Mouse (Mus musculus) limb, embryonic 10.5 days (tissue): ENCODE measurements at regions not wholly inside any gene's neighbourhood (a gene's known extent, or its start where the extent isn't known, plus 50 kb on each side); places are given as distances from the start of the nearest gene placed in this dataset.
A peak's percentile ranks its signal among the peaks of the same experiment; 100 is the strongest.

Source experiments
- DNase-seq: peaks from one replicate; pipeline ENCODE4 v3.0.0-alpha.2; 2017; ENCODE audit warnings: low spot score
- H3K27ac ChIP-seq: fragments of 300-500 bp; sonication (generic); 2 replicates; pipeline ENCODE4 v1.5.1; 2016; ENCODE audit warnings: mild to moderate bottlenecking
- H3K27me3 ChIP-seq: fragments of 300-500 bp; sonication (generic); 2 replicates; pipeline ENCODE4 v1.6.1; 2016; ENCODE audit warnings: low read depth, mild to moderate bottlenecking; ENCODE audit not compliant: poor library complexity, severe bottlenecking
- H3K36me3 ChIP-seq: fragments of 300-500 bp; sonication (generic); 2 replicates; pipeline ENCODE4 v1.6.1; 2016; ENCODE audit warnings: mild to moderate bottlenecking, moderate library complexity
- H3K4me1 ChIP-seq: fragments of 300-500 bp; sonication (generic); 2 replicates; pipeline ENCODE4 v1.6.1; 2016
- H3K4me3 ChIP-seq: fragments of 300-500 bp; sonication (generic); 2 replicates; pipeline ENCODE4 v1.5.1; 2016; ENCODE audit warnings: mild to moderate bottlenecking, moderate library complexity
- H3K9me3 ChIP-seq: fragments of 300-500 bp; sonication (generic); replicated peaks from 2 replicates; pipeline ENCODE4 v1.6.1; 2016; ENCODE audit warnings: mild to moderate bottlenecking
- WGBS: fragments of 180-500 bp; shearing (Covaris S2); methylation state at CpG from one replicate; pipeline ENCODE4 v1.1.7; 2016; 5-methylcytosine and 5-hydroxymethylcytosine counted together

GRCm38 (mm10) chr3:37896821-37897311 is 172.6 kb upstream of the Gm5148 start:
- H3K4me1 ChIP-seq, result peaks cover 43% of the 10 kb centered on the region
- H3K9me3 ChIP-seq, result no peaks in the 10 kb centered on the region
- under 1% methylated on average over 17 of the region's 17 CpGs for WGBS
- H3K27me3 ChIP-seq, result no peaks in the 10 kb centered on the region
- peak overlapping the region; percentile 37 for H3K4me3 ChIP-seq
- peak; percentile 82 for DNase-seq
- no peaks in the 10 kb centered on the region for H3K36me3 ChIP-seq
- peak overlapping the region; percentile 85 for H3K27ac ChIP-seq

DNA sequence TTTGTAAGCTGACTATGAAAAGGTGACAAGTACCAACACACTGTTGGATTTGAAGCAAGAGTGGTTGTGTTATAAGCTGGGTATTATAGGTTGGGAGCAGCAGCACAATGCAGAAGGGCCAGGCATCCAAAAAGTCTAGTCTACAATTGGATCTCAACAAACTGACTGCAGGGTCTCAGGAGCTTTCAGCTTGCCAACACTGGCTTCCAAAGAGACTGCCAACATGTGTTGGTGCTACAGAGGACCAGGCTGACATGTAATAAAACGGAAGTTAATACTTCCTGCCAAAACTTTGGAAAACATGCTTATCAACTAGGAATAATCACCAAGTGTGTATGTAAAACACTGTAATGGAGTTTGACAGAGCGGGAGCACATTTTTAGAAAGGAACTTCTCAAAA is 170.3 kb upstream of the Gm5148 start:
- Histone ChIP-seq H3K9me3 (no peaks in the 10 kb centered on the region), H3K36me3 (no peaks in the 10 kb centered on the region), H3K27me3 (no peaks in the 10 kb centered on the region), H3K27ac (no peak overlapping the region), H3K4me1 (peaks cover 43% of the 10 kb centered on the region), H3K4me3 (no peak overlapping the region)
- WGBS, result 86% methylated on average over 2 of the region's 2 CpGs
- DNase-seq, result no peak

DNA sequence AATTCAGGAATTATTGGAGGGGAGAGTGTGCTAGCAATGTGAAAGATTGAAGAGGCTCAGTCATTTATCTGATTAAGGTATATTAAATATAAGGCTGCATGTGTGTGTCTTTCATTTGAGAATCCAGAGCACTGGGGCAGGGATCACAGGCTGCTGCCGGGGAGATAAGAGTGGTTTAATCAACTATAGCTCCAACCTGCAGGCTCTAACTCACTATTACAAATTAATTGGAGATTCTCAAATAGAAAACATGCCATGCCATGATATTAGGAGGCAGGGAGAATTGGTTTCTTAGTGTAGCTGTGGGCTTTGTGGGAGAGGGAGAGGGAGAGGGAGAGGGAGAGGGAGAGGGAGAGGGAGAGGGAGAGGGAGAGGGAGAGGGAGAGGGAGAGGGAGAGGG is 165.9 kb upstream of the Gm5148 start:
- H3K9me3 ChIP-seq, result no peaks in the 10 kb centered on the region
- no peak for DNase-seq
- WGBS, result 84% methylated on average over 1 of the region's 1 CpGs
- H3K4me1 ChIP-seq, result peaks cover 16% of the 10 kb centered on the region
- H3K4me3 ChIP-seq, result no peak overlapping the region
- H3K27ac ChIP-seq, result no peak overlapping the region
- no peaks in the 10 kb centered on the region for H3K36me3 ChIP-seq
- H3K27me3 ChIP-seq, result no peaks in the 10 kb centered on the region

DNA sequence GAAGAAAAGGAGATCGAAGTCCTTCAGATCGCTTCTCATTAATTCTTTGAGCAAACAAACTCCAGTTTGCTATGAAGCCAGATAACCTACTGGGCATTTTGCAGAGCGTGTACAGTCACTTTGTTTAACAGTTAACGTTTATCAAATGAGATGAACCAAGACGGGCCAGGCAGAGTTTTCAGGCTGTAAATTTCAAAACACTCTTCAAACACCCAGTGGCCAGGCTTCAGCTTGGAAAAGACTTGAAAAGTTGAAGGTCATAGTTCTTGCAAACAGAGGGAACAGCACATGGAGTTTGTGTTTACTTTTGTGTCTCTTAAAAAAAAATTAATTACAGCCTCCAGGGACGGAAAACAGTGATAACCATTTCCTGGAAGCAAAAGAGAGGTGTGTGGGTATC is 164.2 kb upstream of the Gm5148 start:
- Histone ChIP-seq H3K27me3 (no peaks in the 10 kb centered on the region), H3K9me3 (no peaks in the 10 kb centered on the region), H3K4me3 (no peak overlapping the region), H3K36me3 (no peaks in the 10 kb centered on the region), H3K4me1 (peaks cover 8% of the 10 kb centered on the region), H3K27ac (no peak overlapping the region)
- DNase-seq, result no peak
- 57% methylated on average over 6 of the region's 6 CpGs for WGBS

- WGBS, result 88% methylated on average over 3 of the region's 3 CpGs
- Histone ChIP-seq H3K9me3 (no peaks in the 10 kb centered on the region), H3K27me3 (no peaks in the 10 kb centered on the region), H3K4me3 (no peak overlapping the region), H3K36me3 (no peaks in the 10 kb centered on the region), H3K4me1 (peaks cover 8% of the 10 kb centered on the region), H3K27ac (no peak overlapping the region)
- no peak for DNase-seq
These were observed 163.4 kb upstream of the Gm5148 start for GRCm38 (mm10) chr3:37887711-37888110.

DNA sequence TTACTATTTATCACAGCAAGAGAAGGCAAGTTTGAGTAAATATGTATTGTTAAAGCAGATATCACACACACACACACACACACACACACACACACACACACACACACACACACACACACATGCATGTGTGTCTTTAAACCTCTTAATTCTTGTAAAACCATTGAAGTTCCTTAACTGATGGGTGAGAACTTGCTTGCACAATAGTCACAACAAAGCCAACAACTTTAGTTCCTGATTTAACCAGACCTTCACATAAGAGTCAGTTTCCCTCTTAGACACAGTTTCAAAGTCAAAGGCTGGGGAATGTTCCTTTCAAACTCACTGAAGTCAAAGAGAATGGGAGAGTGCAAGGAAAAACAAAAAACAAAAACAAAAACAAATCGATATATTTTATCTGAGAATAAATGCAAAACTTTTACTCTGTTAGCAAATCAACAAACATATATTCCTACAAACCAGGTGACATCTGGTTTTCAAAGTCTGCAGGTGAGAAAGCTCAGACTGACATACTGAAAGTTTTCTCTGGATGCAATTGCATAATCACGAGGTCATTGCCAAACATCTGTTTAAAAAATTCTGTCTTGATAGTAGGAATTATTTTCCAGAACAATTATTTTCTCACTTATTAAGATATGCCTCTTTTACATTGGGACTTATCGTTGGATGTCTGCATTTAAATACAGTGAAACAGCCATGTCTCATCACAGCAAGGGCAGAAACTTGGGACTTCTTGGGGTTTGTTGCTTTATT is 162.6 kb upstream of the Gm5148 start:
- Histone ChIP-seq H3K36me3 (no peaks in the 10 kb centered on the region), H3K4me3 (no peak overlapping the region), H3K9me3 (no peaks in the 10 kb centered on the region), H3K4me1 (peaks cover 8% of the 10 kb centered on the region), H3K27me3 (no peaks in the 10 kb centered on the region), H3K27ac (no peak overlapping the region)
- DNase-seq, result no peak
- 90% methylated on average over 3 of the region's 3 CpGs for WGBS

DNA sequence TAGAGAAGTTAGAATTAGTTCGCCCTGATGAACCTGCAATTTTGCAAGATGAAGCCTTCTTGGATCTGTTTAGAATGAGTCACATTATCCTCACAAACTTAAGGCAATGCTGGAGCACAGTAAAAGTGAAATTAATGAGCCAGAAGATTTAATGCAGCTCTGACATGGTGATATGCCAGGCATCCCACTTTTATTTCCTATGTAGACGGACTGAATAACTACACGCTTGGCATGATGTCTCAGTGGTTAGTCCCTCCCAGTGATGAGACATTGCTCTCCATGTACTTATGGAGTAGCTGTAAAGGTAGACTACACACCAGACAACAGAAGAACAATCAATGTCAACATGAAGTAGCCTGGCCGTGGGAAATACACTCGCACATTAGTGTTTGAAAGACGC is 161.5 kb upstream of the Gm5148 start:
- DNase-seq, result no peak
- Histone ChIP-seq H3K36me3 (no peaks in the 10 kb centered on the region), H3K4me3 (no peak overlapping the region), H3K27ac (no peak overlapping the region), H3K9me3 (no peaks in the 10 kb centered on the region), H3K4me1 (peaks cover 8% of the 10 kb centered on the region), H3K27me3 (no peaks in the 10 kb centered on the region)
- 84% methylated on average over 6 of the region's 6 CpGs for WGBS

GRCm38 (mm10) chr3:37882417-37882816 is 158.1 kb upstream of the Gm5148 start:
- no peak overlapping the region for H3K4me3 ChIP-seq
- H3K27ac ChIP-seq, result no peak overlapping the region
- H3K36me3 ChIP-seq, result no peaks in the 10 kb centered on the region
- H3K27me3 ChIP-seq, result no peaks in the 10 kb centered on the region
- peaks cover 4% of the 10 kb centered on the region; the same call in 1 of the 2 replicates for H3K4me1 ChIP-seq
- no peak for DNase-seq
- 81% methylated on average over 5 of the region's 5 CpGs for WGBS
- H3K9me3 ChIP-seq, result no peaks in the 10 kb centered on the region

DNA sequence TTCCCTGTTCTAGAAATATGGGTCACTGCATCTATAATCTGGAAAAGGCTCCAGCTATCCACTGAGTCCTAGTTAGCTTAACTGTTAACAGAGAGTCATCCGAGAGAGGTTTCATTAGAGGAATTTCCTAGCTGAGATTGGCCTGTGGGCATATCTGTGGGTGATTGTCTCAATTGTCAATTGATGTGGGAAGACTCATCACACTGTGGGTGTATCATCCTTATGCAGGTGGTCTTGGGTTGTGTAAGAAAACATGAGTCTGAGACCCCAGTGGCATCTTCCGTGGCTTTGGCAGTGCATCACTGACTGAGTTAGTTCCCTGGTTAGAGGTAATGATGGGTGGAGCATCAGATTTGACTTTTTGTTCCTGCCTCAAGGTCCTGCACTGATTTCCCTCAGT is 156.7 kb upstream of the Gm5148 start:
- WGBS, result 88% methylated on average over 2 of the region's 2 CpGs
- Histone ChIP-seq H3K36me3 (no peaks in the 10 kb centered on the region), H3K27ac (no peak overlapping the region), H3K4me1 (peaks cover 4% of the 10 kb centered on the region; the same call in 1 of the 2 replicates), H3K4me3 (no peak overlapping the region), H3K27me3 (no peaks in the 10 kb centered on the region), H3K9me3 (no peaks in the 10 kb centered on the region)
- no peak for DNase-seq

DNA sequence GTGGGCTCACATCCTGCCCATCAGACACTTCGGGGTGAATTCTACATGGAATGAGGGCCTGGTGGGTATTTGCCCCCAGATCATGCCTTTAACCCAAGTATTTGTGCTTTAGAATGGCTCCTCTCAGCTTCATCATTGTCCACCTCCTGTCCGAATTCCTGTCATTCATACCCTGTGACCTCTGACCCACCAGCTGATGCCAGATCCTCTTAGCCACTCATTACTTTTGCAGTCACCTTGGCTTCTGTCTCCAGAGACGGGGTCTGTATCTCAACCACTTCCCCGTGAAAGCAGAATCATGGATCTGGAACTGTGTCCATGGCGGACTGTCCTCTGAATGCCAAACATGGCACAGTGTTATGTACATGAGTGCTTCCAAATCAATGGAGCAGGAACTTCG is 154.8 kb upstream of the Gm5148 start:
- no peak overlapping the region for H3K27ac ChIP-seq
- no peaks in the 10 kb centered on the region for H3K36me3 ChIP-seq
- no peaks in the 10 kb centered on the region for H3K27me3 ChIP-seq
- H3K9me3 ChIP-seq, result no peaks in the 10 kb centered on the region
- H3K4me3 ChIP-seq, result no peak overlapping the region
- H3K4me1 ChIP-seq, result peaks cover 20% of the 10 kb centered on the region
- DNase-seq, result no peak
- 74% methylated on average over 6 of the region's 6 CpGs for WGBS

DNA sequence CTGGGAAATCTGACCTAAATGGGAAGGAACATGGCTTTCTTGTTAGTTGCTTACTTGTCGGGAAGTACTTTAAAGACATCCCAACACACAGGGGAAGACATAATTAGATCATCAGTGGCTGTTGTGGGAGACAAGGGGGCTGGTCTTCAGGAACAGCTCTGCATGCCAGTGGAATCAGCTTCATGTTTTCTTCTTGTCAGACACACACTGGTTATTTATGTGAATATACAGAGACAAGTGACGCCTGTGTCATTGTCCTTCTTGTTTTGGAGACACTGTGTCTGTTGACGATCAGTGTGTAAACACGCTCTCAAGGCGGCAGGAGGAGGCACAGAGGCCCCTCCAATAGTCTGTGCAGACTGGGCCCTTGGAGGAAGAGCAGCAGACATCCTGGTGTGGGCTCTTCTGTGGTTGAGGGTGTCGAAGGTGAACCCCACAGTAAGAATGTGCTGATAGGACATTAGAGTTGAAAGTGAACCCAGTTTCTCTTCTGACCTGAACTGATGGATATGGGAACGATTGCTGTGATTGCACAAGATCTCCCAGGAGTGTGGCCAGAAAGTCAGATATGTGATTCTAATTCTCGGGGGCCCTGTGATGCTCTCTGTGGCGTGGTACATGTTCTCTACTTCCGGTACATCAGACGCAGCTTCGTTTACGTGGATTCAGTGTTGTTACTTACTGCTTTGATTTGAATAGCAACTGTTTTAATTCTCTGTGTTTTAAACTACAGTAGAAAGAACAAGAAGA is 151.9 kb upstream of the Gm5148 start:
- H3K27me3 ChIP-seq, result no peaks in the 10 kb centered on the region
- WGBS, result 85% methylated on average over 13 of the region's 13 CpGs

DNA sequence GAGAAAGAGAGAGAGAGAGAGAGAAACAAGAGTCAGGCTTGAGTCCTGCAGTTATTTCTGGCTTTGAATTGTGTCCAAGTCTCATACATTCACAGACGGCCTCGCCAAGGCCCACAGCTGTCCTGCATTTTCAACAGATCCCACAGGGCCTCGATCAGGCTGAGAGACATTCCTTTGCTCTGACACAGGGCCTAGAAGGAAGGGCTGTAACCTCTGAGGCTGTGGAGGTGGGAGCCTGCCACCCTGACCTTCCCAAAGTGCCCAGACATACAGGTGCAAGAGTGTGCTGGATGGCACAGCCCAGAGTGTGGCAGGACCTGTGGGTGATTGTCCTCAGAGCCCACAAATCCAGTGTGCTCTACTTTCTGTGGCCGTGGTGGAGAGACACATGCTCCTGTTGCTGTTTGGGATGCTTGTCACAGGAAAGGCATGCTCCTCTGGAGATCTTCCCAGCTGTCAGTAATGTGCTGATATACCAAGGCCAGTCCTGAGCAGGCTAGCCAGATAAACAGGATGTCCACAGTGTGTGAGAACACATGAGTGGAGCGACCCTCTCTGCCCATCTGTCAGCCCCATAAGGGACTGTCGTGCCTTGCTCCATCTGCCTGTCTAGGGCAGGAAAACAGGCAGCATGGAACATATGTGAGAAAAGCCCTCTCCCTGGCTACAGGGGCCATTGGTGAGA is 151.2 kb upstream of the Gm5148 start:
- Histone ChIP-seq H3K4me3 (no peak overlapping the region), H3K36me3 (no peaks in the 10 kb centered on the region), H3K9me3 (no peaks in the 10 kb centered on the region), H3K27me3 (no peaks in the 10 kb centered on the region), H3K4me1 (peaks cover 30% of the 10 kb centered on the region), H3K27ac (peak overlapping the region; percentile 50)
- no peak for DNase-seq
- WGBS, result 47% methylated on average over 6 of the region's 6 CpGs

More for the DNA sequence above, 151.9 kb upstream of the Gm5148 start:
- H3K4me1 ChIP-seq, result peaks cover 30% of the 10 kb centered on the region
- no peaks in the 10 kb centered on the region for H3K36me3 ChIP-seq
- H3K4me3 ChIP-seq, result no peak overlapping the region
- no peak for DNase-seq
- no peaks in the 10 kb centered on the region for H3K9me3 ChIP-seq
- H3K27ac ChIP-seq, result peak overlapping the region; percentile 50; the same call in 1 of the 2 replicates

GRCm38 (mm10) chr3:37874864-37875263 is 150.6 kb upstream of the Gm5148 start:
- no peak overlapping the region for H3K4me3 ChIP-seq
- no peak for DNase-seq
- no peaks in the 10 kb centered on the region for H3K9me3 ChIP-seq
- WGBS, result 85% methylated on average over 6 of the region's 6 CpGs
- H3K27me3 ChIP-seq, result no peaks in the 10 kb centered on the region
- H3K4me1 ChIP-seq, result peaks cover 30% of the 10 kb centered on the region
- peak overlapping the region; percentile 33; the same call in 1 of the 2 replicates for H3K27ac ChIP-seq
- no peaks in the 10 kb centered on the region for H3K36me3 ChIP-seq
